Mouse (Mus musculus) hindbrain, embryonic 14.5 days (tissue): ENCODE results near the gene Bcl2l14. TPM values are rescaled to one million over a fixed set of nuclear protein-coding genes. Genes with fewer than 3 reads are reported as not detected.
A peak's percentile ranks its signal among the peaks of the same experiment; 100 is the strongest.

Source experiments
- ATAC-seq: fragments of 200-750 bp; cut with Nextera tagmentation; 2 replicates; pipeline ENCODE4 v1.8.0; 2017; ENCODE audit warnings: moderate number of reproducible peaks, mild to moderate bottlenecking, moderate TSS enrichment, moderate library complexity; ENCODE audit not compliant: low FRiP score
- DNase-seq: peaks from one replicate; pipeline ENCODE4 v3.0.0-alpha.2; 2015; ENCODE audit warnings: low spot score
- H3K27ac ChIP-seq: fragments of 300-500 bp; sonication (generic); 2 replicates; pipeline ENCODE4 v1.5.1; 2014; ENCODE audit warnings: mild to moderate bottlenecking, moderate library complexity
- H3K27me3 ChIP-seq: fragments of 300-500 bp; sonication (generic); 2 replicates; pipeline ENCODE4 v1.6.1; 2014; ENCODE audit warnings: mild to moderate bottlenecking, low read length, mixed read lengths; ENCODE audit not compliant: control insufficient read depth, insufficient read depth
- H3K36me3 ChIP-seq: fragments of 300-500 bp; sonication (generic); replicated peaks from 2 replicates; pipeline ENCODE4 v1.6.1; 2014; ENCODE audit not compliant: control insufficient read depth, insufficient read depth
- H3K4me1 ChIP-seq: fragments of 300-500 bp; sonication (generic); replicated peaks from 2 replicates; pipeline ENCODE4 v1.6.1; 2014; ENCODE audit warnings: antibody characterized with exemption, low read length, mixed read lengths; ENCODE audit not compliant: control insufficient read depth, insufficient read depth
- H3K4me2 ChIP-seq: fragments of 300-500 bp; sonication (generic); replicated peaks from 2 replicates; pipeline ENCODE4 v1.6.1; 2014; ENCODE audit warnings: mild to moderate bottlenecking, moderate library complexity
- H3K4me3 ChIP-seq: fragments of 300-500 bp; sonication (generic); replicated peaks from 2 replicates; pipeline ENCODE4 v1.5.1; 2014; ENCODE audit warnings: mild to moderate bottlenecking, low read length
- H3K9ac ChIP-seq: fragments of 300-500 bp; sonication (generic); 2 replicates; pipeline ENCODE4 v1.6.1; 2014
- H3K9me3 ChIP-seq: fragments of 300-500 bp; sonication (generic); 2 replicates; pipeline ENCODE4 v1.6.1; 2016; ENCODE audit warnings: low read length; ENCODE audit not compliant: control insufficient read depth
- WGBS: fragments of 180-500 bp; shearing (Covaris S2); extraction: QIAGEN DNeasy Blood & Tissue Kit; methylation state at CpG from one replicate; pipeline ENCODE4 v1.1.7; 2014; 5-methylcytosine and 5-hydroxymethylcytosine counted together
- polyA plus RNA-seq: library from polyadenylated mRNA; unstranded; fragments of >200 nt; fragmentation: Nextera tagmentation; extraction: Ambion mirVana; gene quantifications from 2 replicates; pipeline ENCODE4 v1.2.1, GENCODE M21; 2014

The Bcl2l14 gene
- polyA plus RNA-seq, 1 experiment from 2014 or later = 0.37 TPM

DNA sequence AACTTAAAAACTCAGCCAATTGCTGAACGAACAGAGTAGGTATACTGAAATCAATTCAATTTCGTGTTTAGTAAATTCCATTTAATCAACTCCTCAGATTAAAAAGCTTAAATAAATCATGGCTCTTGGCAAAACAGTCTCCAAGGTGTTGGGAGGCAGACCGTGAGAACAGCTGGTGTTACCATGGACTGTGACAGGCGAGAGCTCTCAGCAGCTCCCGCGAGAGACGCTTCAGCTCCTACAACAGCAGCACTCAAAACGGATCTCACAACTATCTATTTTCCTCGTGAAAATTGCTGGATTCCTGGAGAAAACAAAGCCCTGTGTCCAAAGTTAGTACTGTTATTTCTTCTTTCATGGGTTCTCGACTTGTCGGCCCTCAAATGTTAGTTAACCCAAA is 53.8 kb downstream of the Bcl2l14 start:
- DNase-seq (no peak), ATAC-seq (peak; percentile 43; the same call in 1 of the 2 replicates)
- Histone ChIP-seq H3K4me3 (no peak overlapping the region), H3K9ac (no peak overlapping the region), H3K9me3 (no peaks in the 10 kb centered on the region), H3K4me2 (no peak overlapping the region), H3K27ac (no peak overlapping the region), H3K36me3 (peaks cover 69% of the 10 kb centered on the region), H3K27me3 (no peaks in the 10 kb centered on the region), H3K4me1 (no peaks in the 10 kb centered on the region)
- 52% methylated on average over 11 of the region's 11 CpGs for WGBS

DNA sequence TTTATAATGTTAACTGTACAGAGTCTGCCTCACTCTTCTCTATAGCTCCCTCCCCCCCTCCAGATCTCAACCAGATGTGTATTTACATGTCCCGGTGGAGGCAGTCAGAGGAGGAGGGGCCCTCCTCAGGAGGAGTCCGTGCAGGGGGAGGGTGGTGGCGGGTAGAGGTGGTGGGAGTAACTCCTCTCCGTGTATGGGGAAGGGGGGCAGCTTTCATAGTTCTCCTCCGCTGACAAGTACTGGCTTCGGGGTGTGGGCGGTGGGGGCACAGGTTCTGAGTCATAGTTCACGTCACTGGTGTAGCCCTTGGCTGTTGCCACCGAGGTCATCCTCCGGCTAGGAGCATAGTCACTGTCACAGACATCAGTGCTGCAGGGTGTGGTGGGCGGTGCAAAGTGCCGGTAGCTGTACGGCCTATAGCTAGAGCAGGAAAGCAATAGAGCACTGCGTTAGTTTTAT is 54.6 kb downstream of the Bcl2l14 start:
- Histone ChIP-seq H3K9me3 (no peaks in the 10 kb centered on the region), H3K27ac (no peak overlapping the region), H3K36me3 (peaks cover 73% of the 10 kb centered on the region), H3K4me3 (no peak overlapping the region), H3K4me1 (no peaks in the 10 kb centered on the region), H3K4me2 (no peak overlapping the region), H3K27me3 (no peaks in the 10 kb centered on the region), H3K9ac (no peak overlapping the region)
- WGBS = 62% methylated on average over 14 of the region's 14 CpGs
- ATAC-seq (peak; percentile 55; the same call in 1 of the 2 replicates), DNase-seq (no peak)

DNA sequence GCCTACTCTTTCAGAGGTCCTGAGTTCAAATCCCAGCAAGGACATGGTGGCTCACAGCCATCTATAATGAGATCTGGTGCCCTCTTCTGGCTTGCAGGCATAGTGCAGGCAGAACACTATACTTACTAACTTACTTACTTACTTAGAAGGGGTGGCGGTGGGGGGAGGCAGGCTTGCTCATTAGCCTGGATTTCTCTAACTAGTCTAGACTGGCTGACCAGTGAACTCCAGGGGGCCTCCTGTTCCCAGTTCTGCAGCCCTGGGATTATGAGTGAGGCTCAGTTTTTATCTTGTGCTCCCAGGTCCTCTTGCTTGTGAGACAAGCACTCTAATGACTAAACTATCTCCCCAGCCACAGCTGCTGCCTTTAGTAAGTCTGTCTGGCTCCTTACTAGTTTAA is 58.0 kb downstream of the Bcl2l14 start:
- DNase-seq (no peak), ATAC-seq (no peak)
- Histone ChIP-seq H3K9me3 (no peaks in the 10 kb centered on the region), H3K4me3 (no peak overlapping the region), H3K4me1 (no peaks in the 10 kb centered on the region), H3K36me3 (peaks cover 96% of the 10 kb centered on the region), H3K4me2 (no peak overlapping the region), H3K9ac (no peak overlapping the region), H3K27ac (no peak overlapping the region), H3K27me3 (no peaks in the 10 kb centered on the region)
- WGBS = 100% methylated on average over 1 of the region's 1 CpGs

DNA sequence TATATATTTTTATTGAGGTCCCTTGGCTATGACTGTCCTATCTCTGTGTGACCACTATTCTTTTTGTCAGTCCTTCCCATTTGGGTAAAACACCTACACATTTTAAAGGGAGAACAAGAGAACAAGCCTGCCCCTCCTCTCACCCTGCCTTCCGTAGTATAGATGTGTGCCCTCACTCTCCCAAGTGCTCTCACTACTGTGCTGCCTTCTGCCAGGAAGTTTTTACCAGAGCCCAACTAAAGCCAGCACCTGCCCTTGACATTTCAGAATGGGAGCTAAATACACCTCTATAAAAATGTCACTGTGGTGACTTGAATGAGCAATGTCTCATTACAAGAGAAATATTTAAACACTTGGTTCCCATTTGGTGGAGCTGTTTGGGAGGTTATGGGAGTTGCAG is 62.3 kb downstream of the Bcl2l14 start:
- H3K4me1 ChIP-seq = no peaks in the 10 kb centered on the region
- no peaks in the 10 kb centered on the region for H3K9me3 ChIP-seq
- H3K9ac ChIP-seq = no peak overlapping the region
- H3K27ac ChIP-seq = no peak overlapping the region
- no peak overlapping the region for H3K4me2 ChIP-seq
- 84% methylated on average over 1 of the region's 1 CpGs for WGBS
- no peak overlapping the region for H3K4me3 ChIP-seq
- H3K36me3 ChIP-seq = peaks cover 94% of the 10 kb centered on the region
- DNase-seq (no peak), ATAC-seq (no peak)
- no peaks in the 10 kb centered on the region for H3K27me3 ChIP-seq

DNA sequence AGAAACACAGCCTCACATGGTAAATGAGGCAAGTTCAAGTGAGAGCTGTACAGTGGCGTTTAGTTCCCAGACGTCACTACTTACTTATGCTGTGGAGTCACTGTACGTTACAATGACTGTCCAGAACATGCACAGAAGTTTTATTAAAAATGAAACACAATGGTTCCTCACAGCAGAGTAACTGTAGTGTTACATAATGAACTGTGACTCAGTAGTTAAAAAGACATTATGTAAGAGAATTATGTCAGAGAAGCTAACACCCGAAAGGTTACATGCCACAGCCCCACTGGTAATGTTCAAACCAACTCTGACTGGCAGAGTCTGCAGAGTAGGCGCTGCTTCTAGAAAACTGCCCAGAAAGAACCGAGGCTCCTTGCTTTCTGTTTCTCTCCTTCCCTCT is 65.1 kb downstream of the Bcl2l14 start:
- ATAC-seq (no peak), DNase-seq (no peak)
- WGBS = 88% methylated on average over 6 of the region's 6 CpGs
- Histone ChIP-seq H3K36me3 (peaks cover 91% of the 10 kb centered on the region), H3K4me2 (no peak overlapping the region), H3K4me1 (no peaks in the 10 kb centered on the region), H3K27ac (no peak overlapping the region), H3K9me3 (no peaks in the 10 kb centered on the region), H3K27me3 (no peaks in the 10 kb centered on the region), H3K9ac (no peak overlapping the region), H3K4me3 (no peak overlapping the region)

DNA sequence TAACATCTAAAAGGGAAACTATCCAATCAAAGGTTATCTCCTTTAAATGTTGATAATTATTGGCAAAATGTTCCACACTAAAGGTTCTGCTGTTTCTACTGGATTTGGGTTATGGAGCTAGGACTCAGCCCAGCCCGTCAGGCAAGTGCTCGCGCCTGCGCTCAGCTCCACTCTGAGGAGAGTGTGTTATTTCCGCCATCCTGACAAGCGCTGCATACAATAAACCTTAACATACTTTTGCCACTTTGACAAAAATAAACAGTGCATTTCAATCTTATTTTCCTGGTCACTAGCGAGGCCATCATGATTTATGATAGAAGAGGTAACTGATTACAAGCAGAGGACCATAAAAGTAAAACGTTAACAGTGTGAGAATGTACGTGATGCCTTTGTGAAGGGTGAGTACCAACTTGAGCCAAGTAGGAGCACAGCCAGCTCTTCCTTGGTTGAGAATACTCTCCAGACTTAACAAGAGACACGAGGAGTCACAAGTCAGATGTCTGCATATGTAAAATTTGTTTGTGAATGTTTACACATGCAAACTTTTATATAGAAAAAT is 70.6 kb downstream of the Bcl2l14 start:
- H3K27ac ChIP-seq = no peak overlapping the region
- H3K4me2 ChIP-seq = no peak overlapping the region
- no peaks in the 10 kb centered on the region for H3K9me3 ChIP-seq
- WGBS = 91% methylated on average over 10 of the region's 10 CpGs
- H3K4me3 ChIP-seq = no peak overlapping the region
- no peaks in the 10 kb centered on the region for H3K27me3 ChIP-seq
- no peak for ATAC-seq
- H3K4me1 ChIP-seq = no peaks in the 10 kb centered on the region
- peaks cover 67% of the 10 kb centered on the region for H3K36me3 ChIP-seq
- DNase-seq = no peak
- no peak overlapping the region for H3K9ac ChIP-seq

DNA sequence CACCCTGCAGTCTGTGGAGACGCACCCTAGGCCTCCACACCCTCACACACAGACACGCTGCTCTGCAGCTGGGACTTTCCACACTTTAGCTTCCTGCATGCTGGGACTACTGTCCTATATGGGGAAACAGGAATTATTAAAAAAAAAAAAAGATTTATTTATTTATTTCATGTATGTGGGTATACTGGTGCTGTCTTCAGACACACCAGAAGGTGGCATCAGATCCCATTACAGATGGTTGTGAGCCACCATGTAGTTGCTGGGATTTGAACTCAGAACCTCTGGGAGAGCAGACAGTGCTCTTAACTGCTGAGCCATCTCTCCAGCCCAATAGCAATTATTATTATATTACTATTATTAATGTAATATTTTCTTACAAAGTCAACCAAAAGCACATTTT is 73.2 kb downstream of the Bcl2l14 start:
- ATAC-seq (no peak), DNase-seq (no peak)
- H3K4me3 ChIP-seq = no peak overlapping the region
- no peak overlapping the region for H3K4me2 ChIP-seq
- H3K9ac ChIP-seq = no peak overlapping the region
- WGBS = 92% methylated on average over 2 of the region's 2 CpGs
- no peaks in the 10 kb centered on the region for H3K4me1 ChIP-seq
- no peaks in the 10 kb centered on the region for H3K27me3 ChIP-seq
- H3K36me3 ChIP-seq = peaks cover 47% of the 10 kb centered on the region
- no peak overlapping the region for H3K27ac ChIP-seq
- H3K9me3 ChIP-seq = no peaks in the 10 kb centered on the region

DNA sequence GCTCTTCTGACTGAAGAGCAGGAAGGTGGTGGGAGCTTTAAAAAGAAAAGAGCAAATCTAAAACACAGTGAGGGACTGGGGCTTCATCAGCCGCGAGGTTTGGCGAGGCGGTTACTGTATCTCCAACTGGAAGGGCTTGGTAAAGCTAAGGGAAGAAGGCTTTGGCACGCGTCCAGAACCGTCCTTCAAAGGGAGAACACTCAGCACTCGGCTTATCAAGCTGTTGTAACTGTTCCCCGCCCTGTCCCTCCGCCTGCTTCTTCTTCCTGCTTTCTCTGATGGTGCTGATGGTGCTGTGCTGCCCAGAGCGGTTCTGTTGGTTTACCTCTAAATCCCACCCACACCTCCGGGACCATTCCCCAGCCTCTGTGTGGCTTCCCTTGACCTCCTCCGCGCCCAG is 74.7 kb downstream of the Bcl2l14 start:
- WGBS = 85% methylated on average over 14 of the region's 14 CpGs
- H3K27ac ChIP-seq = no peak overlapping the region
- no peak for DNase-seq
- no peaks in the 10 kb centered on the region for H3K4me1 ChIP-seq
- no peaks in the 10 kb centered on the region for H3K9me3 ChIP-seq
- H3K36me3 ChIP-seq = peaks cover 38% of the 10 kb centered on the region
- ATAC-seq = no peak
- H3K27me3 ChIP-seq = no peaks in the 10 kb centered on the region
- H3K9ac ChIP-seq = no peak overlapping the region
- H3K4me2 ChIP-seq = no peak overlapping the region
- H3K4me3 ChIP-seq = no peak overlapping the region

DNA sequence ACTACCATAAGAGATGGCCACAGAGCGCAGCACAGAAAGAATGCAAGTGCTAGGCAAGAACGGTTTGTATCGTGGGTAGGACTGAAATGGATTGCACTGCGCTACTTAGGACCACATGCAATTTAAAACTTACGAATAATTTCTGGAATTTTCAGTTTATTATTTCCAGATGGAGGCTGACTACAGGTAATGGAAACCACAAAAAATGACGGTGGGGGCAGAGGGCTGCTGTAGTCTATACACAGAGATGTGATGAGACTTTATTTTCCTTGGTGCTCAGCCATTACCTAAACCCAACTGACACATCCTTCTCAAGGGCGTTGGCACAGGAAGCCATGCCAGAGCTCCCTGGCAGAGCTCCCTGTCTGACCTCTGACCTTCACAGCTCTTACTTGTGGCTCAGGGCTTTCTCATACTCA is 77.0 kb downstream of the Bcl2l14 start:
- WGBS = 85% methylated on average over 7 of the region's 7 CpGs
- ATAC-seq = no peak
- H3K9ac ChIP-seq = no peak overlapping the region

DNA sequence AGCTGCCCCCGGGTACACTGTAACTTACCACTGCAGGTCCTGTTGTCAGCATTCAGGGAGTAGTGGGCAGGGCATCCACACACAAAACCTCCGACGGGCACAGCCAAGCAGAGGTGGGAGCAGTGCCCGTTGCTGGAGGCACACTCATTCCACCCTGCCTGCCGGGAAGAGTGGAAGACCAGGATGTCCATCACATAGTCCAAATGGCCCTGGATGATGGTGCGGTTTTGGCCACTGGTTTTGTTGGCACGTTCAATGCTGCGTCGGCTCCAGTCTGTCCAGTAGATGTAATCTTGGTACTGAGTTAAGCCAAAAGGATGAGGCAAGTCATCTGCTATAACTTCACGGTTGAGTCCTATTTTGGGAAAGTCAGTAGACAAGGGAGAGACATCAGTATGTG is 83.4 kb downstream of the Bcl2l14 start:
- Histone ChIP-seq H3K4me1 (no peaks in the 10 kb centered on the region), H3K4me2 (no peak overlapping the region), H3K4me3 (no peak overlapping the region), H3K36me3 (peaks cover 51% of the 10 kb centered on the region), H3K9ac (no peak overlapping the region), H3K27me3 (no peaks in the 10 kb centered on the region), H3K9me3 (no peaks in the 10 kb centered on the region), H3K27ac (no peak overlapping the region)
- DNase-seq (no peak), ATAC-seq (no peak)
- 97% methylated on average over 10 of the region's 10 CpGs for WGBS

More for the DNA sequence above, 77.0 kb downstream of the Bcl2l14 start:
- H3K4me1 ChIP-seq = no peaks in the 10 kb centered on the region
- peaks cover 28% of the 10 kb centered on the region for H3K36me3 ChIP-seq
- no peak overlapping the region for H3K4me2 ChIP-seq
- DNase-seq = no peak
- no peak overlapping the region for H3K4me3 ChIP-seq
- no peaks in the 10 kb centered on the region for H3K27me3 ChIP-seq
- no peaks in the 10 kb centered on the region for H3K9me3 ChIP-seq
- no peak overlapping the region for H3K27ac ChIP-seq
